Mouse (Mus musculus) G1E (cell line): ENCODE data around the gene D430041D05Rik.

Source experiments
- CTCF ChIP-seq: IDR thresholded peaks from 2 replicates; pipeline ENCODE4 v1.5.1; 2012; ENCODE audit warnings: low read depth, low read length, inconsistent platforms, mixed read lengths
- GATA1 ChIP-seq: IDR thresholded peaks from 2 replicates; pipeline ENCODE4 v1.6.1; 2012; ENCODE audit warnings: borderline replicate concordance, low read length, inconsistent platforms, mixed read lengths
- GATA2 ChIP-seq: IDR thresholded peaks from 2 replicates; pipeline ENCODE4 v1.6.1; 2012; ENCODE audit warnings: low read depth, low read length, inconsistent platforms, borderline replicate concordance
- POLR2AphosphoS5 ChIP-seq: IDR thresholded peaks from 2 replicates; pipeline ENCODE4 v1.6.1; 2012; ENCODE audit warnings: low read depth, low read length, inconsistent platforms; ENCODE audit not compliant: insufficient replicate concordance
- TAL1 ChIP-seq: conservative IDR thresholded peaks from 2 replicates; pipeline ENCODE4 v1.6.1; 2012; ENCODE audit warnings: low read depth, low read length, inconsistent platforms, mixed read lengths

DNA sequence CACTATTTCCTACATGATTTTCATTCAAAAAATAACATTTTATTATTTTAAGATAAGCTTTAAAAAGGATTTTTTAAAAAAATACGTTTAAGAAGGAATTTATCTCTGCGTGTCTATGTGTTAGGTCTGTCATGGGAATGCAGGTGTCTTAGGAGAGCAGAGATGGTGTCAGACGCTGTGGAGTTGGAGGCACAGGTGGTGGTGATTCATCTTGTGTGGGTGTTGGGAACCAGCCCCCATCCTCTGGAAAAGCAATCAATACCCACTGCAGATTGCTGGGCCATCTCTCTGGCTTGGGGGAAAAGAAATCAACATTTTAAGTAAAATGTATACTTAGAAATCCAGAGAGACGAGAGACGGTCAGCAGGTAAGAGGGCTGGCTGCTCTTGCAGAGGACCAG lies 225.2 kb downstream of the D430041D05Rik start:
- TF ChIP-seq CTCF (no peak), GATA1 (no peak), TAL1 (no peak), POLR2AphosphoS5 (no peak), GATA2 (no peak)
